Mouse (Mus musculus): ENCODE measurements around the gene Ccnb1. TPM values are rescaled to one million over a fixed set of nuclear protein-coding genes. Genes with fewer than 3 reads are reported as not detected.
"Not testable (repeated sequence)": the region's sequence is repeated elsewhere in the genome, so short reads cannot be mapped to it uniquely, and the experiment has no call there.

Ccnb1 gene
- polyA plus RNA-seq, 1 experiment from 2014 or later = 239 TPM

GRCm38 (mm10) chr13:100732756-100733155 is 53.6 kb downstream of the Ccnb1 start:
- H3K9me3 ChIP-seq (replicated peaks; ENCODE audit: control insufficient read depth, low read length) = no peaks in the 10 kb centered on the region
- 89% methylated on average over 2 of the region's 2 CpGs for WGBS (ENCODE audit: insufficient replicate concordance)
- H3K4me2 ChIP-seq = no peak overlapping the region
- H3K27ac ChIP-seq (ENCODE audit: low read depth, low read length) = no peak overlapping the region
- no peak for ATAC-seq (replicated peaks; ENCODE audit: insufficient number of reproducible peaks, low FRiP score, low TSS enrichment)
- H3K36me3 ChIP-seq (ENCODE audit: control insufficient read depth, insufficient read depth, low read length) = peaks cover 14% of the 10 kb centered on the region
- H3K4me1 ChIP-seq (ENCODE audit: control insufficient read depth, insufficient read depth, low read length) = peaks cover 12% of the 10 kb centered on the region
- H3K9ac ChIP-seq (ENCODE audit: low read depth, low read length) = no peak overlapping the region
- H3K27me3 ChIP-seq (ENCODE audit: control insufficient read depth, insufficient read depth, low read length) = no peaks in the 10 kb centered on the region
- H3K4me3 ChIP-seq (ENCODE audit: low read depth, low read length) = no peak overlapping the region

GRCm38 (mm10) chr13:100731462-100732046 is 54.8 kb downstream of the Ccnb1 start:
- H3K9me3 ChIP-seq (replicated peaks; ENCODE audit: control insufficient read depth, low read length); H3K27me3 ChIP-seq (ENCODE audit: control insufficient read depth, insufficient read depth, low read length); H3K9ac ChIP-seq (ENCODE audit: low read depth, low read length); H3K27ac ChIP-seq (ENCODE audit: low read depth, low read length); ATAC-seq (replicated peaks; ENCODE audit: insufficient number of reproducible peaks, low FRiP score, low TSS enrichment): not testable (repeated sequence)
- Histone ChIP-seq H3K4me1 (ENCODE audit: control insufficient read depth, insufficient read depth, low read length) (peaks cover 16% of the 10 kb centered on the region), H3K4me2 (peak overlapping the region; percentile 78), H3K4me3 (ENCODE audit: low read depth, low read length) (peak overlapping the region; percentile 71; the same call in 1 of the 2 replicates), H3K36me3 (ENCODE audit: control insufficient read depth, insufficient read depth, low read length) (peaks cover 17% of the 10 kb centered on the region)
- WGBS (ENCODE audit: insufficient replicate concordance) = 91% methylated on average over 5 of the region's 6 CpGs

- Histone ChIP-seq H3K36me3 (ENCODE audit: control insufficient read depth, insufficient read depth, low read length) (peaks cover 17% of the 10 kb centered on the region), H3K9ac (ENCODE audit: low read depth, low read length) (peak within 1 kb of the TSS; percentile 94), H3K4me3 (ENCODE audit: low read depth, low read length) (peak within 1 kb of the TSS; percentile 71), H3K9me3 (replicated peaks; ENCODE audit: control insufficient read depth, low read length) (no peaks in the 10 kb centered on the region), H3K4me2 (peak within 1 kb of the TSS; percentile 78), H3K4me1 (ENCODE audit: control insufficient read depth, insufficient read depth, low read length) (peaks cover 20% of the 10 kb centered on the region), H3K27me3 (ENCODE audit: control insufficient read depth, insufficient read depth, low read length) (no peaks in the 10 kb centered on the region), H3K27ac (ENCODE audit: low read depth, low read length) (peak within 1 kb of the TSS; percentile 95)
- peak; percentile 98 for ATAC-seq (replicated peaks; ENCODE audit: insufficient number of reproducible peaks, low FRiP score, low TSS enrichment)
- under 1% methylated on average over 19 of the region's 19 CpGs for WGBS (ENCODE audit: insufficient replicate concordance)
Measured at GRCm38 (mm10) chr13:100730861-100731176, 55.6 kb downstream of the Ccnb1 start, which contains the start of gene Cdk7. Gene Cdk7, minus strand, starts transcription at chr13:100730939.

- no peaks in the 10 kb centered on the region for H3K9me3 ChIP-seq (replicated peaks; ENCODE audit: control insufficient read depth, low read length)
- peak overlapping the region; percentile 71 for H3K4me3 ChIP-seq (ENCODE audit: low read depth, low read length)
- no peaks in the 10 kb centered on the region for H3K27me3 ChIP-seq (ENCODE audit: control insufficient read depth, insufficient read depth, low read length)
- peak overlapping the region; percentile 78 for H3K4me2 ChIP-seq
- peak overlapping the region; percentile 94 for H3K9ac ChIP-seq (ENCODE audit: low read depth, low read length)
- WGBS (ENCODE audit: insufficient replicate concordance) = under 1% methylated on average over 30 of the region's 30 CpGs
- peaks cover 16% of the 10 kb centered on the region for H3K36me3 ChIP-seq (ENCODE audit: control insufficient read depth, insufficient read depth, low read length)
- peak overlapping the region; percentile 95 for H3K27ac ChIP-seq (ENCODE audit: low read depth, low read length)
- no peak for ATAC-seq (replicated peaks; ENCODE audit: insufficient number of reproducible peaks, low FRiP score, low TSS enrichment)
- H3K4me1 ChIP-seq (ENCODE audit: control insufficient read depth, insufficient read depth, low read length) = peaks cover 23% of the 10 kb centered on the region
Measured at GRCm38 (mm10) chr13:100730153-100730860, 56.1 kb downstream of the Ccnb1 start.

Other genes starting within 250 kb of the Ccnb1 start
- 1.5 and 1.7 TPM in 2 replicates for gene Ocln, start 233.9 kb downstream of the Ccnb1 start, polyA plus RNA-seq (2014; fragmentation: Nextera tagmentation; extraction: Ambion mirVana)
- gene Marveld2, start 169.6 kb downstream of the Ccnb1 start, polyA plus RNA-seq (2014; fragmentation: Nextera tagmentation; extraction: Ambion mirVana) = 2.8 and 3.6 TPM in 2 replicates
- gene Ak6, start 135.6 kb downstream of the Ccnb1 start, polyA plus RNA-seq (2014; fragmentation: Nextera tagmentation; extraction: Ambion mirVana) = 244 and 250 TPM in 2 replicates
- 24.5 and 30.2 TPM in 2 replicates for gene Rad17, start 135.5 kb downstream of the Ccnb1 start, polyA plus RNA-seq (2014; fragmentation: Nextera tagmentation; extraction: Ambion mirVana)
- 7.4 and 15.8 TPM in 2 replicates for gene Taf9, start 135.0 kb downstream of the Ccnb1 start, polyA plus RNA-seq (2014; fragmentation: Nextera tagmentation; extraction: Ambion mirVana)
- 3.2 and 4.4 TPM in 2 replicates for gene Ccdc125, start 116.9 kb downstream of the Ccnb1 start, polyA plus RNA-seq (2014; fragmentation: Nextera tagmentation; extraction: Ambion mirVana)
- gene Cdk7, start 55.6 kb downstream of the Ccnb1 start, polyA plus RNA-seq (2014; fragmentation: Nextera tagmentation; extraction: Ambion mirVana) = 75.1 and 80.1 TPM in 2 replicates
- 243 and 253 TPM in 2 replicates for gene Mrps36, start 41.9 kb downstream of the Ccnb1 start, polyA plus RNA-seq (2014; fragmentation: Nextera tagmentation; extraction: Ambion mirVana)
- 27.0 and 31.2 TPM in 2 replicates for gene Cenph, start 10.7 kb downstream of the Ccnb1 start, polyA plus RNA-seq (2014; fragmentation: Nextera tagmentation; extraction: Ambion mirVana)
- gene Slc30a5, start 46.9 kb upstream of the Ccnb1 start, polyA plus RNA-seq (2014; fragmentation: Nextera tagmentation; extraction: Ambion mirVana) = 37.7 and 42.3 TPM in 2 replicates